Comparison of ENCODE assay signal across 7 mouse cellular contexts in the genomic region with DNA sequence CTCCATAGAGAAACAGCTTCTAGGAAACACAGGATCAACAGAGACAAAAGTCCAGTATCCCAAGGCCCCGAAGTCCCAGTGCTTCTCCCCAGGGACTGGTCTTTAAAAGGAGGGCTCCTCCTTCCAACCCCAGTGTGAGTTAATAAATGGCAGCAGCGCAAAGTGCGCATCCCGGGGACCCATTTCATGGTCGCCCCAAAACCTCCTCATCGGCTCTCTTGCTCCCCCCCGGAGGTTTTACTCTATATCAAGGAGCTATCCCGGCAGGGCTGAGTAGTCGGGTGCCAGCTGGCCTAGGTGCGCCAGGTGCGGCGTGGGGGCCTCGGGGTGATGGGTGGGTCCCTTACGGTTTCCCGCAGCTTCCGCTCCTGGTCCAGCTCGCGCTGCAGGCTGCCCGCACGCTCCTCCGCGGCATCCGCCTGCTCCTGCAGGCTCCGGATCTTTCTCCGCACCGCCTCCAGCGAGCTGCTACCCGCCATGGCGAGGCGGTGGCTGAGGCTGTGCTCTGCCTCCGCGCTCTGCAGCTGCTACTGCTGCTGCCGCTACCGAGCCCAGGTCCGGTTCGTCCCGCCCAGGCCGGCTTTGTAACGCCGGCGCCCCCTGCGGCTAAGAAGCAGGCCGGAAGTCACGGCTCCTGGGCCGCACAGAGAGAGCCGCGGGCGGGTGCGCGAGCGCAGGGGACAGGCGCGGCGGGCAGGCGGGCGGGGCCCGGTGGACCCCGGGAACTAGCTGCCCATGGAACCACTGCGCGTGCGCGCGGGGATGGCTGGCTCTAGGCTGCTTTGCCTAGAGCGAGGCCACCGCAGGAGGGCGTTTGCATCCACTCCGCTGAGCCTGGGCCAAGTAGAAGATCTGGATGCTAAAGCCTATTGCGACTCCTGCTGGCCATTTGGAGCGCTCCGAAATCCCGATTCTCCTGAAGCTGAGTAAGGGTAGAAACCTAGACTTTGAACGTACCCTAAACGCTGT. TPM values are rescaled to one million over a fixed set of nuclear protein-coding genes. Genes with fewer than 3 reads are reported as not detected.
DNase-seq lines count a peak whose midpoint lies in the region; ATAC-seq lines count a peak whose summit lies in the region.

No protein-coding gene starts in this region.

- peak; percentile 100 for DNase-seq in adrenal gland, adult 2 months
- DNase-seq in embryo, embryonic 11.5 days (ENCODE audit: low read depth, low spot score), result peak; percentile 100
- DNase-seq in gastrocnemius, postnatal 36 days, result peak; percentile 97 to 99
- DNase-seq in left cerebral cortex, postnatal 36 days (ENCODE audit: low spot score in 2 of 2), result peak; percentile 99
- peak; percentile 100 for DNase-seq in midbrain, embryonic 11.5 days (ENCODE audit: low spot score, missing footprints)
- peak; percentile 97 for DNase-seq in skeletal muscle tissue, adult 2 months (ENCODE audit: low read depth, low spot score)

- peak overlapping the region; percentile 88 for H3K4me2 ChIP-seq in intestine, embryonic 16.5 days (ENCODE audit: low read depth, low read length)
- peak overlapping the region; percentile 83 for H3K4me2 ChIP-seq in midbrain, embryonic 11.5 days

- peaks cover 56% of the 10 kb centered on the region for H3K4me1 ChIP-seq in intestine, embryonic 16.5 days (ENCODE audit: control insufficient read depth, insufficient read depth, low read length)
- H3K4me1 ChIP-seq in midbrain, embryonic 11.5 days (ENCODE audit: control insufficient read depth, insufficient read depth, low read length), result peaks cover 41% of the 10 kb centered on the region

- peak overlapping the region; percentile 95 for H3K9ac ChIP-seq in intestine, embryonic 16.5 days (ENCODE audit: low read depth, low read length)
- H3K9ac ChIP-seq in midbrain, embryonic 11.5 days (ENCODE audit: low read length), result peak overlapping the region; percentile 96

- WGBS in intestine, embryonic 16.5 days, result under 1% methylated on average over 73 of the region's 73 CpGs
- under 1% methylated on average over 73 of the region's 73 CpGs for WGBS in midbrain, embryonic 11.5 days

- intact Hi-C loops in gastrocnemius, postnatal 36 days (cut with DNase I), result loop anchor here (2.0 kb wide), 1 partner anchor 43 kb away; no protein-coding TSS in a partner anchor
- intact Hi-C loops in left cerebral cortex, postnatal 36 days (cut with DNase I), result loop anchor here (1.0 to 5.0 kb wide), 4 partner anchors 42 to 251 kb away; partner anchors contain the start of gene Aph1c

- no peaks in the 10 kb centered on the region for H3K27me3 ChIP-seq in intestine, embryonic 16.5 days (replicated peaks; ENCODE audit: control insufficient read depth, insufficient read depth, low read length)
- peaks cover 18% of the 10 kb centered on the region for H3K27me3 ChIP-seq in midbrain, embryonic 11.5 days (ENCODE audit: control insufficient read depth, insufficient read depth, low read length)

- peak overlapping the region; percentile 82 for H3K4me3 ChIP-seq in intestine, embryonic 16.5 days (ENCODE audit: low read length)
- H3K4me3 ChIP-seq in midbrain, embryonic 11.5 days (ENCODE audit: low read depth, low read length), result peak overlapping the region; percentile 85

- H3K27ac ChIP-seq in intestine, embryonic 16.5 days (ENCODE audit: low read length), result peak overlapping the region; percentile 96
- peak overlapping the region; percentile 84 for H3K27ac ChIP-seq in midbrain, embryonic 11.5 days (ENCODE audit: low read depth, low read length)

- no peaks in the 10 kb centered on the region for H3K36me3 ChIP-seq in intestine, embryonic 16.5 days (ENCODE audit: control insufficient read depth, insufficient read depth, low read length)
- no peaks in the 10 kb centered on the region for H3K36me3 ChIP-seq in midbrain, embryonic 11.5 days (ENCODE audit: control insufficient read depth, insufficient read depth, low read length)

- peak; percentile 91 for ATAC-seq in intestine, embryonic 16.5 days
- ATAC-seq in midbrain, embryonic 11.5 days (ENCODE audit: low FRiP score), result peak; percentile 96

- H3K9me3 ChIP-seq in intestine, embryonic 16.5 days (ENCODE audit: control insufficient read depth, low read length), result no peaks in the 10 kb centered on the region
- no peaks in the 10 kb centered on the region for H3K9me3 ChIP-seq in midbrain, embryonic 11.5 days (ENCODE audit: control insufficient read depth, low read length)

RNA-seq across cellular contexts. Expression of gene Tpm1, which starts 5.7 kb away (rescaled TPM):
- total RNA-seq in adrenal gland, adult 2 months (2021), result 100 to 1,000 TPM; 144 to 271 TPM
- polyA plus RNA-seq in adrenal gland, adult 2 months (2012; rRNA removed), result 30.7 and 42.3 TPM in 2 replicates
- over 10,000 TPM; 26,294 to 27,735 TPM for total RNA-seq in gastrocnemius, postnatal 36 days (2021)
- polyA plus RNA-seq in intestine, embryonic 16.5 days (2015; fragmentation: Nextera tagmentation; extraction: Ambion mirVana), result 1,080 and 1,114 TPM in 2 replicates
- total RNA-seq in left cerebral cortex, postnatal 36 days (2021), result 100 to 1,000 TPM; 230 to 232 TPM
- 298 and 333 TPM in 2 replicates for polyA plus RNA-seq in midbrain, embryonic 11.5 days (2014; fragmentation: Nextera tagmentation; extraction: Ambion mirVana)

Comparison
In these comparisons a context has a peak if more than half of its experiments do, and no peak if none do; other contexts are left out.
1. Peak in every context shown above with its lines: DNase-seq, ATAC-seq, H3K4me3 ChIP-seq and H3K27ac ChIP-seq.
2. RNA of gene Tpm1, which starts 5.7 kb away (total RNA-seq): 26,294 to 27,735 TPM in gastrocnemius, postnatal 36 days; 144 to 271 TPM in adrenal gland, adult 2 months and 230 to 232 TPM in left cerebral cortex, postnatal 36 days; every median in the first group is over 10 times any median in the second.